Mouse (Mus musculus): ENCODE data around the gene Trpc1. TPM values are rescaled to one million over a fixed set of nuclear protein-coding genes. Genes with fewer than 3 reads are reported as not detected.

Gene Trpc1
- total RNA-seq, 1 experiment from 2014 or later, result 0.57 TPM

DNA sequence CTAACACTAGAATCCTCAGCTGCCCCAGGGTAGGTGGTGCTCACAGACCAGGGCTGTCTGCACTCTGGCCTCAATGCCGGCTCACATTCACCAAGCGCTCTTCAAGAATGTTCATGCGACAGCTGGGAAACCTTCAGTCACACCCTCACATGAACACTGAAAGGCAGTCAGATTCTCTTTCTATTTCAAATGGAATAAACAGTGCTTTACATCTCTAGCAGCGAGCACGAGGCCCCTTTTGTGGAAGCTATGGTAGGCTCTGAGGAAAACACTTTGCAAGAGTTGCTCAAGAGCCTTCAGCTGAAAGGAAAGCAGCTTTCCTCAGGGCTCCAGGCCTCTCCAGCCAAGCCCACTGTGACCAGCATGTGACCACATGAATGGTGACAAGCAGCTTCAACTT is 44.8 kb downstream of the Trpc1 start:
- no peak for ATAC-seq (replicated peaks; ENCODE audit: insufficient number of reproducible peaks, low FRiP score, low TSS enrichment, poor library complexity, severe bottlenecking)

DNA sequence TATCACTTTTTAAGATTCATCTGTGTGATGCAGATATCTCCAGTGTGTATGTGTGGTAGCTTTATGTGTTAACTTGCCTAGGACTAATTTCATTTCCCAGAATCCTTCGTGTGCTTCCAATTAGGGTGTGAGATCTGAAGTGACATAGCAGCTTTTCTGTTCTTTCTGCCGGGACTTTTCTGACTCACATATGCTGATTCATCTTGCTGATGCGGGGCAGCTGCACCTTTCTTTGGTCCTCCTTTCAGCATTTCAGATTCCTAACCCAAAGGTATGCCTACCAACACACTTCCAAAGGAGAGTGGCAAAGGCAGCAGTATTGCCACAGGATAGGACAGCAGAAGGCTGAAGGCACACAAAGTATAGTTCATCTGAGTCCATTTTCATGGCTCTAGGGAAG is 46.1 kb downstream of the Trpc1 start:
- no peak for ATAC-seq (replicated peaks; ENCODE audit: insufficient number of reproducible peaks, low FRiP score, low TSS enrichment, poor library complexity, severe bottlenecking)

DNA sequence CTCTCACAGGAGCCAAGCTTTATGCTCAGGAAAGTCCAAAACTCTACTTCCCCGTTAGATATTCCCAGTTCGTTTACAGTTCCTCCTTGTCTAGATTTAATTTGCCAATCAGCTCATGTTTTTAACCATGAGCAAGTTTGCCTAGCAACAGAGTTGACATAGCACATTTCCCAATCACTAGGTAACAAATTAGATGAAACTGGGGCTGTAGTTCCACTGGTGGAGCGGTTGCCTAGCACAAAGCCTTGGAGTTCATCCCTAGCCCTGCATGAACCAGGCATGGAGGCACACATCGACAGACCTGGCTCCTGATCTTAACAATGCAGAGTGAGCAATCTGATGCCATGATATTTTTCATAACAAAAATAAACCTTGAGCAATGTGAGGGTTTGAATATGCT is 50.9 kb downstream of the Trpc1 start:
- no peak for ATAC-seq (replicated peaks; ENCODE audit: insufficient number of reproducible peaks, low FRiP score, low TSS enrichment, poor library complexity, severe bottlenecking)

DNA sequence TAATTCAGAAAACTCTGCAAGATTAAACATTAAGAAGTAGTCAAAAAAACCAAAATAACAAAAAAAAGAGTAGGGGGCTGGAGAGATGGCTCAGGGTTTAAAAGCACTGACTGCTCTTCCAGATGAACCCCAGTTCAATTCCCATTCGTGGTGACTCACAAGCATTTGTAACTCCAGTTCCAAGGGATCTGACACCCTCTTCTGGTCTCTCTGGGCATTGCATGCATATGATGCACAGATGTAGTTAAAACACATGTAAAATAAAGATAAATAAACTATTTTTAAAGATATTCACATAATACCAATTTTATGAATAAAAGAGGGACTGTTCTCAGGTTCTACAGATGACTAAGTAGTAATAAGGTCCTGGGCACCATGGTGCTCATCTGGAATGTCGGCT is 52.4 kb downstream of the Trpc1 start:
- no peak for ATAC-seq (replicated peaks; ENCODE audit: insufficient number of reproducible peaks, low FRiP score, low TSS enrichment, poor library complexity, severe bottlenecking)

DNA sequence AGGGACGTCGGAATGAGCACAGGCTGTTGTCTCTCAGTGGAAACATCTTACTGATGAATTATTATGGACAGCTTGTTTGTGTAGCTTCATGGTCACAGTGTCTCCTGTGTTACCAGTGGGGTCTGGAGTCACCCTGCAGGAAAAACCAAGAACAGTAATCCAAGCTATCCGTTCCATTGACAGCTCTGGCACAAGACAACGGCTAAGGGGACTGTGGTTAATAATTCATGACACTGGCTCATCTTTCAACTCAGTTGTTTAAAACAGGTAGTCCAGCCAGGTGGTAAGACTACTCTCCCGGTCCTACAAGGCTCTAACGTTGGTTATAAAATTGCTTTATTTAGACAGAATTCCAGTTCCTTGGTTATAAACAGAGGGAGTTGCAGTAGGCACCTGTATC is 53.6 kb downstream of the Trpc1 start:
- no peak for ATAC-seq (replicated peaks; ENCODE audit: insufficient number of reproducible peaks, low FRiP score, low TSS enrichment, poor library complexity, severe bottlenecking)

DNA sequence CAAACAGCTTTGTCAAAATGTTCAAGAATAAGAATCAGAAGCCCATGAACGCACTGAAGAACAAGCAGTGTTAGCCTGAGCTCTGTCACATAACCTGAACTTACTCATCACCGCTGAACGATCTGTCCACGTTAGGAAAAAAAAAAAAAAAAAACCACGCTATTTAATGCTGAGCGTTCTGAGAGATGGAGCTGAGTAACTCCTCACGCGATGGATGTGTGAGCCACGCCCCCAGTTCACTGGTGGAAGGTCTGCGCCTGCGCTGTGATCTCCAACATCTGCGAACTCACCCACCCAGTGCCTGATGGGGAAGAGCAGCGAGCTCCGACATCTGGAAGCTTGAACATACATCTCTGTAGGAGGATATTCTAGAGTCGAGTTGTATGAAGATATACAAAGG is 55.2 kb downstream of the Trpc1 start:
- ATAC-seq (replicated peaks; ENCODE audit: insufficient number of reproducible peaks, low FRiP score, low TSS enrichment, poor library complexity, severe bottlenecking), result no peak

DNA sequence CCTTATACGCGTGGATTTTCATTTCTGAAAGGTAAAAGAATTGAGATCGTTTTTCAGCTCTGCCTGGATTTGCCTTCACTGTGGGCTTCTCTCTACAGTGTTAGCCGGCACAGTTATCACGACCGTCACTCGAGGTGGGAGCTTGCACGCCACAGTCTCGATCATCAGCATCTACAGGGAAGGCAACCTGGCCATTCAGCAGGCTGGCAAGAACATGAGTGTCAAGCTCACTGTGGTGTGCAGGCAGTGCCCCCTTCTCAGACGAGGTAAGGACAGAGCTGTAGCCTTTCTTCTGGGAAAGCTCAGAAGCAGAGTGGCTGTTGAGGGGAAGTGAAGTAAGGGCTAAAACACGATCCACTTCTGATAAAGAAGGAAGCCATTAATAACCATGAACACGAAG is 55.6 kb downstream of the Trpc1 start:
- ATAC-seq (replicated peaks; ENCODE audit: insufficient number of reproducible peaks, low FRiP score, low TSS enrichment, poor library complexity, severe bottlenecking), result no peak

DNA sequence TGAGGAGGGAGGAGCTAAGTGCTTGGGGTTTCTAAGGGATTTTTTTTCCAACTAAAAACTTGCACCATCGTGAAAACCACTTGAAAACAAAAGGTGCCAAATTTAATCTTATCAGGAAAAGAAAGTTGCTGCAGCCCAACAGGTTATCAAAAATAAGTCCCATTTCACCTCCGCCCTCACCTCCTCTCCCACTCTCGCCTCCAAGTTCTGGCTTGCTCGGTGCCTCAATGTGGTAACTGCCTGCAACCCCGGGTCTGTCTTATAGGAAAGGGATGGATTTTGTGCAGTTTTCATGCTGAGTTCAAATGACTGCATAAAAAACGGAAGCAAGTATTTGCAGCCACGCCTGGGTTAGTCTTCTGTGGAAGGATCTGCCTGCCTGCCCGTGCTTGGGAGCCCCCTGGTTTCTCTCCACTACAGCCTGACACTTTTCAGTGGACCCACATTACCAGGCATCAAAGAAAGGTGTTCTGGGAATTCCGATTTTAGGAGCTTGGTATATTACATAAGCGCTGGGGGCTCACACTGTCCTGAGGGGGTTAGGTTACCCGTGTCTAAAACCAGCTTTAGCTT is 56.6 kb downstream of the Trpc1 start:
- no peak for ATAC-seq (replicated peaks; ENCODE audit: insufficient number of reproducible peaks, low FRiP score, low TSS enrichment, poor library complexity, severe bottlenecking)

DNA sequence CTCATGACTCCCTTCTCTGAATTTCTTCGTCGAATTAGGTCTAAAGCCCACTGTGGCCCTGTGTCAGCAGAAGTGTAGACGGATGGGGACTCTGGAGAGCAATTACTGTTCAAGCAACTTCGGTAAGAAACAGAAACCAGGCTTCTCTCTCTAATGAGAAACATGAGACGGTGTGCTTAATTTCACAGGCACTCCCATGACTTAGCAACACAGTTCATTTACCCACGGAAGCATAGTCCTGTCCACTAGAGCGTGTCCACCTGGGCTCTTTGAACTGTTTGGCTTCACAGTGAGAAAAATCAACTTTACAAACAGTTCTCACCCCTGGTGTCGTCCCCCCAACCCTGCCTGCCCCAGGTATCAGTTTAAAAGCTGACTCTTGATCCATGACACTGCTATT is 57.4 kb downstream of the Trpc1 start:
- ATAC-seq (replicated peaks; ENCODE audit: insufficient number of reproducible peaks, low FRiP score, low TSS enrichment, poor library complexity, severe bottlenecking), result no peak

DNA sequence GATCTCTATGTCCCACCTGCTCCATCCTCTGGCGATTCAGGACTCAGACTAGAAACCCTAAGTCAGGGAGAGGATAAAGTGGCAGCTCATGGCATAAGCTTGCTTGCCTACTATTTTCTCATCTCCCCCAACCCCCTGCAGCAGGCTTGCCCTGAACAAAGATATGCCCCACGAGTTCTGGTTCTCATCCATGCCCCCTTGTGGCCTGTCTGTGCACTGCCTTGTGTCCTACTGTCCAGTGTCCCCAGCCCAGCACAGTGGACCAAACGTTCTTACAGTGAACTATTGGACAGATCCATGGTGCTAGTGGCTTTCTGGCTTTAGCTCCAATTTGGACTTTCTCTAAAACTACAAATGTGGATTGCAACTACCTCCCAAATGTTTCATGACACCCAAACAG is 62.1 kb downstream of the Trpc1 start:
- no peak for ATAC-seq (replicated peaks; ENCODE audit: insufficient number of reproducible peaks, low FRiP score, low TSS enrichment, poor library complexity, severe bottlenecking)

DNA sequence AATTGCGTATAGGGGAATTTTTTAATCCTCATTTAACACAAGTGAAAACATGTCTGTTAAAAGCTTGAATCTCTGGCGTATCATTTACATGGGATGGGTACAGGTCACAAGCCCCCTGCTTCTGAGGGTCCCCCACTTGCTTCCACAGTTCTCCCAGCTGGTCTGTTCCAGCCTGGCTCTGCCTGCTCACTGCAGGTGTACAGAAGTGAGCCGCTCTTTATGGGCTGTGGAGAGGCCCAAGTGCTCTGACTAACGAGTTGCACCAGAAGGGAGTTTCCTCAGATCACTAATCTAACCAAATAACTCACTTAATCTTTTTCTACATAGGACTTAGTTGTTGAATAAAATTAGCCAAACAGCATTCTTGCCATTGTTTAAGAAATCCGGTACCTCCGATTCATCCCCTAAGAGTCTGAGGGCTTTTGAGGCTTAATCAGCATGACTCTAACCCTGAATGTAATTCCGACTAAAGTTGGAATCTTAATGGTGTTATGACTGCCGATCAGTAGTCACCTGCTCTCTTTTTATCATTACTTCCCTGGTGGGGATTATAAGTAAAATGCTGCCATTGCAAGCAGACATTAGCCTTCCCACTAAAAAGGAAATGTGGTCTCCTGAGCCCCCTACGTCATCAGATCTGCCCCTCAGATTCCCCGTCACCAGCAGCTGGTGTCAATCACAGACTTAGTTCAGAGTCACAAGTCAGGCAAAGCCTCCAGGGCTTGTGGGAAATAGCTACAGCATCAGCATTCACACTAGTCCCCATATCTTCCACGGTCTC is 64.3 kb downstream of the Trpc1 start:
- no peak for ATAC-seq (replicated peaks; ENCODE audit: insufficient number of reproducible peaks, low FRiP score, low TSS enrichment, poor library complexity, severe bottlenecking)

DNA sequence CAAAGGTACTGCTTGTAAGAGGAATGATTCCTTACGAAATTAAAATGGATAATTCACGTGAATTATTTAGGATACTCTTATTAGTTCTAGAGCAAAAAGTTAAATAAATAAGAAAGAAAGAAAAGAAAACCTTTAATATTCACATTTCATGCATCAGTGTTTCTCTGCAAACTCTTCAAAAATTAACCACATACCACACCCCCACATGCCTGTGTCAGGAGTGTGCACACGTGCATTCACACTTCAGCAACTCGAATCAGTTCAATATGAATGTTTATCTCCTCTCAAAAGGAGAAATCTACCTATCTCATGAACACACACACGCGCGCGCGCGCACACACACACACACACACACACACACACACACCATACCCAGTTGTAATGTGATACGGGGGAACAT is 69.5 kb downstream of the Trpc1 start:
- no peak for ATAC-seq (replicated peaks; ENCODE audit: insufficient number of reproducible peaks, low FRiP score, low TSS enrichment, poor library complexity, severe bottlenecking)

DNA sequence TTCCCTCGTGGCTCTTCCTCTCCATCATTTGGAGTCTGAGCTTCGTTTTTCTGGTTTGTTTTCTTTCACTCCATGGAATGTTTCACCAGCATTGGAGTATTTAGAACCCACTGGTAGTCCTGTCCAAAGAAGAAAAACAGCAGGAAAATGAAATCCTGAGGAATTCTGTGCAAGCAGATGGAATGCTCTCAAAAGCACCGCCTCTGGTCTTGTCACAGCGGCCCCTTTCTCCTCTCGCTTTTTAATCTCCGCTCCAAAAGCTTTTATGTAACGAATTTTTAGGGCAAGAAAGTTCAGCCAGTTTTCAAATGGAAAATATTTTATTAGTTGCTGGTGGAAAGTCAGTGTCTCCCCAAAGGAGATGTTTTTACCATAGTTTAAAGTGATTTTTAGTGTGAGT is 70.2 kb downstream of the Trpc1 start:
- no peak for ATAC-seq (replicated peaks; ENCODE audit: insufficient number of reproducible peaks, low FRiP score, low TSS enrichment, poor library complexity, severe bottlenecking)

DNA sequence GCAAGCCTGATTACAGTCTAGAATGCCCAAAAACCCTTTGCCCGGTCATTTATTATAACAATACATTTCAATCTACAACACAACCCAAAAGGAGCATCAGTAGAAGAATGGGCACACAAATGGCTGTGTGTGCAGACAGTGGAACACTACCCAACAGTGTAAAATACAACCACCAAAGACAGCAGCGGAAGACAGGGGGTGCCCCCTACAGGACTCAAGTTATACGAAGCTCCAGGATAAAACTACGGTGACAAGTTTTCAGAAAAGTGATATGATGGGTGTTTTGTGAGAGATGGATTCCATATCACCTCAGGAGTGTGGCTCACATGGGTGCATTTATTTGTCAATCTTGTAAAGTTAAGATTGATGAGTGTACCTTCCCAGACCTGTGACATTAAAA is 74.2 kb downstream of the Trpc1 start:
- no peak for ATAC-seq (replicated peaks; ENCODE audit: insufficient number of reproducible peaks, low FRiP score, low TSS enrichment, poor library complexity, severe bottlenecking)

DNA sequence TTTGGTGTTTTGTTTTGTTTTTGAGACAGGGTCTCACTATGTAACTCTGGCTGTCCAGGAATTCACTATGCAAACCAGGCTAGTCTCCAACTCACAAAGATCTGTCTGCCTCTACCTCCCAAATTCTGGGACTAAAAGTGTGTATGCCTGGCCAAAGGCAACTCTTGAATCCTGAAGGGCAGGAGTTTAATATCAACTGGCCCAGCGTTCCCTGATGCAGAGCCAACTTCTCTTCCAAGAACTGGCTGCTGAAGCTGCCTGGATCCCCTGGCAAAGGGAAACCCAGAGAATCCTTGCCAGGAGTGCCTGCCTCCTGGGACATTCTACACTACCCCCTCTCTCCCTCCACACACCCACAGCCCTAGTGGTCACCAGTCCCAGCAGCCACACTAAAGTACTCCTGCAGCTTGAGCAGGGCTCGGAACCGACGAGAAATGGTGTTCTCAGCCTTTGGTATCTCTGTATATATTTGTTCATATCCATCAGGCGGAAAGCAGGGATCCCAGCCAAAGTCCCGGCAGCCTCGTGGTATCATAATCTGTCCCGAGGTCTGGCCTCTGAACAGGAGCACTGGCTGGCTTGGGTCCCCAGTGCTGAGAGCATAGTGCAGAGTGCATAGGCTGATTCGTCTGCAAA is 75.0 kb downstream of the Trpc1 start:
- ATAC-seq (replicated peaks; ENCODE audit: insufficient number of reproducible peaks, low FRiP score, low TSS enrichment, poor library complexity, severe bottlenecking), result no peak; the same call in 1 of the 2 replicates

DNA sequence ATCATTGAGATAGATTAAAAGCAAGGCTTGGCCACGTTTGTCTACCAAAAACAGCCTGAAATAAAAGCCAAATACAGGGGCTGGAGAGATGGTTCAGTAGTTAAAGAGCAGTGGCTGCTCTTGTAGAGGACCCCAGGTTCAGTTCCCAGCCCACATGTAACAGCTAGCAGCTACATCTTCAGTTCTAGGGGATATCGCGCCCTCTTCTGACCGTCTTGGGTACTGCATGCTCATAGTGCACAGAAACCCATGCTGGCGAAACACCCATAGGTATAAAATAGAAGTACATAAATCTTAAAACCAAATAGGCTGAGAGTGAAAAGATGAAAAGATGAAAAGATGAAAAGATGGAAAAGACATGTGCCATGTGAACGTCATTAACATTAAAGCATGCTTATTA is 77.4 kb downstream of the Trpc1 start:
- no peak for ATAC-seq (replicated peaks; ENCODE audit: insufficient number of reproducible peaks, low FRiP score, low TSS enrichment, poor library complexity, severe bottlenecking)

DNA sequence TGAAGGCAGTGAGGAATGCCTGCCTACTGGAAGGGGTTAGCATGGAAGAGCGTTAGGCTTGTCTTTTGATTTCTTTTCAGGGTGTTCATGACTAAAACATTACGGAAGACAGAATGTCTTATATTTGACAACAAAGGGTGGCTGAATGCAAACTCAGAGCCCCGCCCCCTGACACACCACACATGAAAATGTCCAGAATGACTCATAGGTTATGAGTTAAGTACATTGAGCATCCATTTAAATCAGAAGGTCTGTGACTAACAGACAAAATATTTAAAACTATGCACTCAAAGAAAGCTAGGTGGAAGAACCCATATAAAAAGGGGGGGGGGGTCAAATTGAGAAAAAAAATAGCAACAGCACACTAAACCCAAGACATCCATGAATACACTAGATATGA is 77.8 kb downstream of the Trpc1 start:
- no peak for ATAC-seq (replicated peaks; ENCODE audit: insufficient number of reproducible peaks, low FRiP score, low TSS enrichment, poor library complexity, severe bottlenecking)

DNA sequence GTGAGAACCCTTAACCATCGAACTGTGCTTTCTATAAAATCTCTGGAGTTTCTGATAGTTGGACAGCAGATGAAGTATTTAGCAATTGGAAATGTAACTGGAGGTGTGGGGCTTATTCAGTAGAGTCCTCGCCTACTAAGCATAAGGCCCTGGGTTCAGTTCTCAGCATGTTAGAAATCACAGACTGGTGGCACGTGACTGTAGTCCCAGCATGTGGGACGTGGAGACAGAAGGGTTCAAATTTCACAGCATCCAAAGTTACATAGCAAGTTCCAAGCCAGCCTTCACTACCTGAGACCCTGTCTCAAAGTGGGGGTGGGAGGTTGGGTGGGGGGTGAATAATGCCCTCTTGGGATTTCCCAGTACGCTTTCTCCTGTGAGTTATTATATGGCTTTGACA is 81.9 kb downstream of the Trpc1 start:
- no peak for ATAC-seq (replicated peaks; ENCODE audit: insufficient number of reproducible peaks, low FRiP score, low TSS enrichment, poor library complexity, severe bottlenecking)

DNA sequence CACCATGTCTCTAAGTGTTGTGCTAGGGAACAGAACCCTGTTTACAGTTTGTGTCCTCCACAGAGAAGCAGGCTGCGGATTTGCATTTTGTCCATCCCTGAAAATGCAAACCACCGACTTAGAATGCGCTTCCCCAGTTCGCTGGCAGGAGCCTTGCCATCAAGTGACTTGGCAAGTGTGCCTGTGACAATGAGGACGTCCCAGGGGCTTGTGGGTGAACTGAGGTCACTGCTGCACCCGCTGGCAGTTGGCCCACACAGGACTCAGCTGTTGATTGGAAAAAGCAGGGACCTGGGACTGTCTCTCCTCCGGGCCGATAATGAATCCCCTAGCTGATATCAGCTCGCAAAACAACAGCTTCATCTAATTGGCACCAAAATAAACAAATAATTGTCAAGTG is 82.3 kb downstream of the Trpc1 start:
- no peak for ATAC-seq (replicated peaks; ENCODE audit: insufficient number of reproducible peaks, low FRiP score, low TSS enrichment, poor library complexity, severe bottlenecking)

DNA sequence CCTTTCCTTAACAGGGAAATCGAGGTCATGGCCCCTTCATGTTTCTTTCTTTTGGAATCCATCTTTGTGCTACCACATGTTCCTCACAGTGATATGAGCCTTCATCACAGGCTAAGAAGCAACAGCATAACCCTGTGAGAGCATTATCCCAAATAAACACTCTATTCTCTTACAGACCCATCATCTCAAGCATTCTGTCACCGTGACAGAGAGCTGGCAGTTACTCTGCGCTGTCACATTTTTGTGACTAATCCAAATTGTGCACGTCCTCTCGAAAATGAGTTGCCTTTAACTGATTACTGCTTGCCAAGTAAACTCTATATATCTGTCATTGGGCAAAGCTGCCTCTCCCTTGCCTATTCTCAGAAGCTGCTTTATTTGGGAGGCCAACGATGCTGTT is 84.3 kb downstream of the Trpc1 start:
- no peak for ATAC-seq (replicated peaks; ENCODE audit: insufficient number of reproducible peaks, low FRiP score, low TSS enrichment, poor library complexity, severe bottlenecking)

Data from monocyte, adult 5-6 weeks (primary cell).